Mouse (Mus musculus): ENCODE measurements around the gene Ugt1a2.
A peak's percentile ranks its signal among the peaks of the same experiment; 100 is the strongest.

The Ugt1a2 gene

GRCm38 (mm10) chr1:88258881-88259642, 58.7 kb downstream of the Ugt1a2 start:
- DNase-seq (ENCODE audit: low spot score) = no peak

GRCm38 (mm10) chr1:88259643-88260024, 59.2 kb downstream of the Ugt1a2 start:
- no peak for DNase-seq (ENCODE audit: low spot score)

- DNase-seq (ENCODE audit: low spot score) = no peak
Observed at GRCm38 (mm10) chr1:88260114-88260513, 59.7 kb downstream of the Ugt1a2 start.

DNA sequence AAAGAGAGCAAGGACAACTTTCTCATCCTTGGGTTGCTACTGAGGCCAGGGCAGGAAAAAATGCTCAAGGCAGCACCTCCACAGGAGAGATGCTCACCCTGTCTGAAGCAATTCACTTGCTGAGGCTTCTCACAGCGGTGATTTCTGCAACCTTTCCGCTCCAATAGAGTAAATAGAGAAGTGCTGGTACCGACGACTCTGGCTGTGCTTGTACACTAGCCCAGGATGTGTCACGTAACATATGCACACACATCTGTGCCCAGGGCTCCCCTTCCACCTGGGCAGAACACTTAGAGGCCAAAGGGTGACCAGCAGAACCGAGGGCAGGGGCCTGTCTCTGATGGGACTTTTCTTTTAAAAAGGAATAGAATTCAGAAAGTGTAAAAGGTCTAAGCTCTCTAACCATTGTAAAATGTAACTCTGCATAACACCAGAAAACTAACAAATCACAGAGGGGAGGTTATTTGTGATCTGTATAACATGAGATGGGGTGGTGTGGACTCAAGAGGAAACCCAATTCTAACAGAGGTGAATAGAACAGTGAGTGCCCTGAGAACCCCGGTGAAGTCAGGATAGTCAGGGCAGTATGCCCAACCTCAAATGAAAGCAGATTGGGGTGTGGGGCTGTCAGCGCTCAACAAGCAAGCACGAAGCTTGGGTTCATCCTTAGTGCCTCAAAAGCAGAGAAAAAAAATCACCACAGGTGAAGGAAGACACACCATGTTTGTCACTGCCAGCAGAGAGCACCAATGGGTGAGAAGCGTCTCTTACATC, 60.4 kb downstream of the Ugt1a2 start:
- DNase-seq (ENCODE audit: low spot score) = no peak

GRCm38 (mm10) chr1:88261706-88262105, 61.3 kb downstream of the Ugt1a2 start:
- DNase-seq (ENCODE audit: low spot score) = no peak

DNA sequence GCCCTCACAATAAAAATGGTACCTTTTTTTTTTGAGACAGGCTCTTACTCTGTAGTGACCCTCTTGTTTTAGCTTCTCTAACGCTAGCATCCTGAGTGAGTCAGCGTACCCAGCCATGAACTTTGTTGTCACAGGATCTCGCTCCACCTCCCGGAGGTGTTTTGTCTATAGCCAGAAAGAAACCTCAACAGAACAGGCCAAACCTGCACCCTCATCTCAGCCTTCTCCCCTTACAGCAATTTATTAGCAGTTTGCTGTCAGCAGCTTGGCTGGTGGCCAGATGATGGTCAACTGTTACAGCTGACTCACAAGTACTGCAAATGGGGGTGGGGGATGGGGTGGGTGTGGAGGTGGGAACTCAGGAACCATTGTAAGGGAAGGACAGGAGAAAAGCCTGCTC, 61.9 kb downstream of the Ugt1a2 start:
- DNase-seq (ENCODE audit: low spot score) = peak; percentile 50

- DNase-seq (ENCODE audit: low spot score) = no peak
Observed at GRCm38 (mm10) chr1:88262961-88263360, 62.6 kb downstream of the Ugt1a2 start.

GRCm38 (mm10) chr1:88263778-88264177, 63.4 kb downstream of the Ugt1a2 start:
- no peak for DNase-seq (ENCODE audit: low spot score)

- DNase-seq (ENCODE audit: low spot score) = no peak
Observed at GRCm38 (mm10) chr1:88264237-88264868, 64.0 kb downstream of the Ugt1a2 start.

GRCm38 (mm10) chr1:88264869-88265240, 64.5 kb downstream of the Ugt1a2 start:
- DNase-seq (ENCODE audit: low spot score) = no peak

- DNase-seq (ENCODE audit: low spot score) = no peak
Observed at GRCm38 (mm10) chr1:88266123-88266522, 65.7 kb downstream of the Ugt1a2 start.

- no peak for DNase-seq (ENCODE audit: low spot score)
Observed at GRCm38 (mm10) chr1:88267489-88267888, 67.1 kb downstream of the Ugt1a2 start.

- DNase-seq (ENCODE audit: low spot score) = no peak
Observed at GRCm38 (mm10) chr1:88268070-88268469, 67.7 kb downstream of the Ugt1a2 start.

All from lung, postnatal 25 days (tissue).